Mouse (Mus musculus) kidney, postnatal 14 days (tissue): Measurements from ENCODE around the gene Mpi.
A peak's percentile ranks its signal among the peaks of the same experiment; 100 is the strongest.

Experiments
- DNase-seq: peaks from one replicate; pipeline ENCODE4 v3.0.0; 2022; ENCODE audit warnings: mixed read lengths

The Mpi gene

DNA sequence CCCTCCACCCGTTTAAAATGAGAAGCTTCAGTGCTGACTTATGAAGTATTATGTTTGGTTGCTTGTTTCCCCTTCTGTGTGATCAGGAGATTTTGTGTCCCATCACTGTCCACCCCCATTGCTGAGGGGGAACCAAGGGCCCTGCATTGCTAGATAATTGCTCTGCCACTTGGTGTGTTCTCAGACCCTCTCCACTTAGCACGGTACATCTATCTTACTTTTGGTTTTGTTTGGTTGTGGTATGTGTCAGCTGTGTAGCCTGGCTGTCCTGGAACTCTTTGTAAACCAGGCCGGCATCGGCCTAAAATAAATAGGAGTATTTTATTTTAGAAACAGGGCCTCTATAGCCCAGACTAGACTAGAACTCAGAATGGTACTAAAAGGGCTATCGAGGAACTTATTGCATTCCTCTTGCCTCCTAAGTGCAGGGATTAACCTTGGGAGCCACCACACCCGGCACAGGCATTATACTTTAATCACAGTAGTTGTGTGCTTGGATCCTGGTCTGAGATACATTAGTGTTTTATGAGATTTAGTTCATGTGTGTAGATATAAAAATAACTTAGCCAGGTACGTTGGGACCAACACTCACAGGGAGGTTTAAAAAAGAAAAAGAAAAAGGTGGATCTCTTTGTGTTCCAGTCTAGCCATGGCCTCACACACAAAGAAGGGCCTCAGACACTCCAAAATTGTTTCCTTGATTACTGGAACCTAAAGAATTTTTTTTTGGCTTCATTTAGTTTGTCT, 30.3 kb downstream of the Mpi start:
- DNase-seq, result no peak

DNA sequence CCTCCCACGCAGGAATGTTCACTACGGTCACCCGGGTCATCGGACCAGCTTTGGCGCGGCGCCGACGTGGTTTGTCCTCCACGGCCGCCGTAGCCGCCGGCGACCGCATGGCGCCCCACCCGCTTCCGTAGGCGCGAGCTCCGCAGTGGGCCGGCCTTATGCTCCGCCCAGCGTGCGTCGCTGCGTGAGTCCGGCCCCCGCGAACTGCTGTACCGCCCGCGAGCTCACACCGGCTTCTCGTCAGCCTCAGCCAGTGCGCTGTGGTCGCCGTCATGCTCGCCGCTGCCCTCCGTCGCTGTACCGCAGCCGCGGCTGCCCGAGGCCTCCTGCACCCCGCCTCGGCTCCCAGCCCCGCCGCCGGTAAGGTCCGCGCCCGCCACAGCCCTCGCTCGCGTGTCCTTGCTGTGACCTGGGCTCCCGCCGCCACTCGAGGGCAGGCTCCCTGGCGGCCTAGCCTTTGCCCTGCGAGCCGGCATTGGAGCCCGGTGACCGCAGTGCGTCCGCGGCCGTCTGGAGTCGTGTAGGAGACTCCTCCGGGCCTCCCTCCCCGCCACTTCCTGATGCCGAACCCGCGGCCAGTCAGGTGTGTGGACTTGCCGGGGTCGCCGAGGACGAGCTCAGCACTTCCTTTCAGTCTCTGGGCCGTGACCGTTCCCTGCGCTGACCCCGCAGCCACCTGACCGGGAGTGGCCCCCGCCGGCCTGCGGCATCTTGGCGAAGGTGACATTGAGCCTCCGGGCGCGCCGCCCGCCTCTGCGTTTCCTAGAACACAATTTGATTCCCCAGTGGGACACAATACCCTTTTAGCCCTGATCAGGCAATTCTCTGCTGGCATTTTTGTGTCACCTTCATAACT, 31.3 kb downstream of the Mpi start, which contains the start of gene Cox5a:
TSS of gene Cox5a (plus strand) at position 219 of the 856 bp plus-strand sequence.
- peak; percentile 96 for DNase-seq

DNA sequence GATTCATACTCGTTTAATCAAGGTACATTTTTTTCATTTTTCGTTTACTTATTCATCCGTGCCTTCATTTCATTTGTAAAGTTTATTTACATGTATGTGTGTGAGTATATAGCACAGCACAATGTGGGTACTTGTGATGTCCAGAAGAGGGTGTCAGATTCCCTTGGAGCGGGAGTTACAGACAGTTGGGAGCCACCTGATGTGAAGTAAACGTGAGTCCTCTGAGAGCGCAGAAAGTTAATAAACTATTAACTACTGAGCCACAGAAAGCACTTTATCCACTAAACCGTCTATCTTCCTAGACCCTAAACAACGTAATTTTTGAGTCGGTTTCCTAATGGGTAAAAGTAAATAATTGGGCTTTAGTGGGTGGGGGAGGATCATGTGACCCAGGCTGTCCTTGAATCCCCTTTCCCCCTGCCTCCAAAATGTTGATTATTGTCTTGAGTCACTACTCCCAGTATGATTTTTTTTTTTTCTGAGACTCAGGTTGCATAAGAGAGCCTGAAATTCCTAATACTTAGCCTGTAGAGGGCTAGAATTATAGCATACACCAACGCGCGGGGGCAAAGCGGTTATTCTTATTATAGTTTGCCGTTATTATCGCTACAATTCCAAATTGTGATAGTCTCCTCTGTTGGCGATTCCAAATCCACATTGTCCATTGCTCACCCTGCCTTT, 32.0 kb downstream of the Mpi start:
- no peak for DNase-seq

DNA sequence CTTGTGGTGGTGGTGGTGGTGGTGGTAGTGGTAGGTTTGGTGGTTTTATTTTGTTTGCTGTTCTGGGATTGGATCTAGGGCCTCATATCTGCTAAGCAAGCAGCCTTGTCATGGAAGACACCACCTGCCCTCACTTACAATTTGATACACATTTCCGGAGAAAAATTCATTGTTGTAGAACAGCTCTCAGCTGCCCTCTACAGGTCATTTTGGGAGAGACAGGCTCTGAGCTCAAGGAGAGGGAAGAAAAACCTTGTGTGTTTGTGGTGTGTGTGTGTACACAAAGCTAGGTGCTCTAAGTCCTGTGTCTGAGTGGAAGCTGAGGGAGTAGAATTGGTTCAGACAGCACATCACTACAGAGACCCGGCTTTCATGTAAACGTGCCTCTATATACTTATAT, 35.5 kb downstream of the Mpi start:
- DNase-seq, result peak; percentile 59

DNA sequence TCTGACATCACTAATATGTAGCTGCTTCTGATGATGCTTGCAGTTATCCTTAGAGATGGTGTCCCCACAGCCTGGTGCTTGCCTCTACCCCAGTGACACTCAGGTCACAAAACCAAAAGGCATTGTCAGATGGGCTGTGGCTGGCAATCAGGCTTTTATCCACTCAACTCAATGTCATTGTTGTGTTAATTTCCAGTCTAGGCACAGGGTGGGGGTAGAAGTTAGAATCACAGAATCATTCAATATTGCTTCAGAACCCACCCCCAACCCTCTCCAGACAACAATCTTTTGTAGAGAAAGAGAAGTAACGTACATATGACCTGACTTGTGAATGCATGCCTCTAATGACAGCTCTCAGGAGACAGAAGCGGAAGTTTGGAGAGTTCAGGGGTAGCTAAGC, 42.0 kb downstream of the Mpi start:
- no peak for DNase-seq

DNA sequence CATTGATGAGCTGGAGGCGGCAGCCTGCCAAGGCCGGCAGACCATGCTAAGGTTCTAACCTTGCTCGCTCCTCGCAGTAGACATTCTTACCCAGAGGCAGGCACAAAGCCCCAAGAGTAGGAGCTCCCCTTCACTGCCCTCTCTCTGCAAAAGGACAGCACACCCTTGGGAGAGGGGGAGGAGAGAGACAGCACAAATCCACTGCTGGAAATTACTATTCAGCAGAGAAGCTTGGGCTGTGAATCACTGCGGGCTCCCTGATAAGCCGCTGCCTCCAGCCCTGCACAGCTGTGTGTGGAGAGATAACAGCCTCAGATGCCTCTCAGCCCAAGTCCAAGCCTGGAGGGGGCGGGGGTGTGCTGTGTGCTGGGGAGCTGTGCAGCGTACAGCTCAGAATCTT, 46.9 kb downstream of the Mpi start:
- DNase-seq, result peak; percentile 53

DNA sequence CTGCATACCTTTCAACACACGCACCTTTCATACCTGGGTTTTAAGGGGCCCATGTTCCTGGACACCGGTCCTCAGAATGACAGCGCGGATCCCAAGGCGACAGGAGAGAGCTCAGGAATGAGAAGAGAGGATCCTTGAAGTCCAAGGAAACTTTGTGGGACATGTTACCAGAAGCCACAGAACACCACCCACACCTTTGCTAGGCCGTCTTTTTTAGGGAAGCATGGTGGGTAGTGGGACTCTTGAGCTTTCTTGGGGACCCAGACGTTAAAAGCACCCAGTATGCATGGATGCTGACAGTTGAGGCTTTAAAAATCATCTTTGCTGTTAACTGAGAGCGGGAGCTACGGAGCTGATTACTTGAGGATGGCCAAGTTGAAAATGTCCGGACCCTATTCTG, 47.7 kb downstream of the Mpi start:
- no peak for DNase-seq

DNA sequence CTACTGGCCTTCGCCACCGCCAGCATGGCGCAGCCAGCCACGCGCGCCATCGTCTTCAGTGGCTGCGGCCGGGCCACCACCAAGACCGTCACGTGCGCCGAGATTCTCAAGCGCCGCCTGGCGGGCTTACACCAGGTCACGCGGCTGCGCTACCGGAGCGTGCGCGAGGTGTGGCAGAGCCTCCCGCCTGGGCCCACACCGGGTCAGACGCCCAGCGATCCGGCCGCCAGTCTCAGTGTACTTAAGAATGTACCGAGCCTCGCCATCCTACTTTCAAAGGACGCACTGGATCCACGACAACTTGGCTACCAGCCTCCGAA, 48.2 kb downstream of the Mpi start:
- DNase-seq, result peak; percentile 73

DNA sequence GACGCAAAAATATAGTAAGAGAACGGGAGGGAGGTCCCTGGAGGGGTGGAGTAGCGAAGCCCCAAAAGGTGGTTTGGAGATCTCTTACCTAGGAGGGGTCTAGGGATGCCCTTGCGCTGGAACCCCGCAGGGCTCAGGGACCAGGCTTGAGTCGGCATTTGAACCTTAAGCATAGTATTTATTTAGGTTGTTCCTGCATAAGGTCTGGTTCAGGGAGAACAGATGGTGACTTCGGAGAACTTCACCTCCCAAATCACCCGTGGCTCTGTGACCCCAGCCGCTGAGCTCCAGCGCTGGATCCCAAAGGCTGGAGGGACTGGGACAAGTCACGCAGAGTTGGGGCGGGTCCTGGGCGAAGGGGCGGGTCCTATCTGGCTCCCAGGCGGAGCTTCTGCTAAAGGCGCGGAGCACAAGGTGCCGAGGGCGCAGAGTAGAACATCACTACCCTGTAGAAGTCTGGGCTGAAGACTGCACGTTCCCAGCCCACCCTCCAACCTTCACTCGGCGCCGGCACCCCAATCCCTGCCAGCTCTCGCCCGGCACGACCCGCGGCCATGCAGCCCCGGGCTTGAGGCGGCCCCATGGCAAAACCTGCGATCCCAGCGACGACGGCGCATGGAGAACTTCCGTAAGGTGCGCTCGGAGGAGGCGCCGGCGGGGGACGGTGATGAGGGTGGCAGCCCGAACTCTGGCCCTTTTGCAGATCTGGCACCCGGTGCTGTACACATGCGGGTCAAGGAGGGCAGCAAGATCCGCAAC, 48.8 kb downstream of the Mpi start, which contains the start of gene Rpp25:
TSS of gene Rpp25 (plus strand) at position 405 of the 759 bp plus-strand sequence.
- DNase-seq, result peak; percentile 68

DNA sequence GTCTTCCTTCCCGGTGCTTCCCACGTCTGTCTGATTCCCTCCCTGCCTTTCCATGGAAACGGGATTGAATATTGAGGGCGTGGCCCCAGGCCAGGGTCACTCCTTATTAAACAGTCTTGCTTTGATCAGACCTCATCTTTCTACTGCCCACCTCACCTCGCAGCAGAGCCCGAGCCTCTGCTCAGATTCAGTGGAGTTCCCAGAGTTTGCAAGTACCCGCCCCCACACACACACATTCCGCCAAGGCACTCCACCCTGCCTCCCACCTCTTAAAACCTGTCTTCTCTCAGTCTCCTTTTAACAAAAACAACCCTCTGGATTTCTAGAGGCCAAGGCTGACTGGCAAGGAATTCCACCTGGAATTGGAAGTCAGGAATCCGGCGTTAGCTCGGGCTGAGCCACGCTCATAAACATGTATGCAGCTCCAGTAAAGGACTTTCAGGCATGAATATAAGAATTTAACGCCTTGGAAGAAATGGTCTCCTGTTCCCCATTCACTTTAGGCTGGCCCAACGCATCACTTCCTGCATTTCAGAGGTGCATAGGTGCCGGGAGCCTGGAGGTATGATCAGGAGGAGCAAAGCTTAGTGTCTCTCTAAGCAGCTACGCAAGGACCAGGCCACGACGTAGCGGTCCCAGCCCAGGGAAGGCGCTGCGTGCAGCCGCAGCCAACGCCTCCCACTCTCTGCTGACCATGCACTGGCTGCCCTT, 49.5 kb downstream of the Mpi start:
- no peak for DNase-seq

DNA sequence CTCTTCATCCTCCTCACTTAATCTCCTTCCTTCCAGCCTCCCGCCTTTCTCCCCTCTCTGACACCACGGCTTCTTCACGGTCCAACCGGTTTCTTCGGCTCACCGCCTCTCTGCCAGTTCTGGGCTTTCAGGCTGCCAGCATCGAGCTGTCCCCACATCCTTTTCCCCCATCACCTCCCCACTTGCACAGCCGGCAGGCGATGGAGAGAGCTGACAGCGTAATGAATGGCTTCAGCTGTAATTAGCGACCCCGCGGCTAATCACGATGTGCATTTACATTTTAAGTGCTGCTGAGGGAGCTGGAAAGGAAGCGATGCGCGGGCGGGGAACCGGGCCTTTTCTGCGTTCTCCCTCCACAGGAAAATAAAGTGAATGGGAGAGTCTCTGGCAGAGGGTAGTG, 50.7 kb downstream of the Mpi start:
- DNase-seq, result no peak

DNA sequence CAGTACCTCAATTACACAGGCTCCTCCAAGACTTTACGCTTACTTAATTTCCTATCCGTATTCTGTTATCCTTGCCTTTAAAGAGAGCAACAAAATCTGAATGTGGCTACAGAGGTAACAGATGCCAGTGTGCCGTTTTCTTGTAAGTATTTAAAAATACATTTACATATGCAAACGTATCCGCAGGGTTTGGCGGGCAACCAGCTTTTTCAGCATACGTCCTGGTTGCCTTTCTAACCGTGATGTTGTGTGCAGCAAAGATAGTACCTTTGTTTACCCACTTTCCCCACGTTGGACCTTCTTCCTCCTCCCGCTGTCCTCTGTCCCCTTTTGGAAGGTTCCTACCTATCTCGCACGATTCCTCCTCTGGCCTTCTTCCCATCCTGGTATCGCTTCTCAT, 51.1 kb downstream of the Mpi start:
- no peak for DNase-seq

DNA sequence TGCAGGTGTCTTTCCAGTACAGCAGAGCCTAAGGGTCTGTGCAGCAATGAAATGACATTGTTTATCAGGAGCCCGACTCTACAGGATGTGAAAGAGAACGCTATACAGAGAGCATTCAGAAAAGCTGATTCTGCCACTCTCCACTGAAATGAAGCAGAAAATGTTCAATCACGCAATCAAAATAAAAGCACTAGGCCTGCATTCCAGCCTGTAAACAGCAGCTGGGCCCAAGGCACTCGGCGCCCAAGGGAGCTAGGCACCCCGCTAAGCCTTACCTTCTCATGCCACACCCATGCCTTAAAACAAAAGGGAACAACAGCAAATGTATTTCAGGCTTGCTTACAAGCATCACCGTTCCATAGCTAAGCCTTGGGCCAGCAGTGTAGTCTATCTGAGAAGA, 54.0 kb downstream of the Mpi start:
- DNase-seq, result no peak

DNA sequence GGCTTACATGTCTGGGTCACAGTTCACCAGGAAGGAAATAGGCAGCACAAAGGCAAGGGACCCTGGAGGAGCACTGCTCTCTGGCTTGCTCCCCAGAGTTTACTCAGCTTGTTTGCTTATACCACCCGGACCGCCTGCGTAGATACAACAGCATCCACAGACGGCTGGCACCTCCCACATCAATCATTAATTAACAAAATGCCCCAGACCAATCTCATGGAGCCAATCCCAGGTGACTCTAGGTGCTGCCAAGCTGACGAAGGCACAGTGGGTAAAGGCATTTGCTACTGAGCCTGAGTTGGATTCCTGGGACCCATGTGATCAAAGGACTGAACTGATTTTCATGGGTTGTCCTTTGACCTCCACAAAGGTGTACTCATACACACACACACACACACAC, 55.3 kb downstream of the Mpi start:
- DNase-seq, result no peak

DNA sequence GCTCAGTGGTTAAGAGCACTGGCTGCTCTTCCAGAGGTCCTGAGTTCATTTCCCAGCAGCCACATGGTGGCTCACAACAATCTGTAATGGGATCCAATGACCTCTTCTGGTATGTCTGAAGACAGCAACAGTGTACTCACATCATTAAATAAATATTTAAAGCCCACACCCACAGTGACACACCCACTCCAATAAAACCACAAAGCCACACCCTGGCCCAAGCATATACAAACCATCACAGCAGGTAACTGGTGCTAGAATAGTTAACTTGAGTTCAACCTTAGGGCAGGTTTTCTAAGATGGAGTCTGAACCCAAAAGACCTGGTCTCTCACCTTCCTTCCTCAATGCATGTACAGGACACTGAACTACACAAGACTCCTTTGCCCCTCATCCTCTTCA, 57.6 kb downstream of the Mpi start:
- DNase-seq, result no peak
